Mouse (Mus musculus) lung, embryonic 15.5 days (tissue): Measurements from ENCODE around the gene Gpr88. TPM values are rescaled to one million over a fixed set of nuclear protein-coding genes. Genes with fewer than 3 reads are reported as not detected.

Experiments used
- ATAC-seq: fragments of 200-750 bp; cut with Nextera tagmentation; 2 replicates; pipeline ENCODE4 v1.8.0; 2017; ENCODE audit warnings: moderate number of reproducible peaks, borderline replicate concordance; ENCODE audit not compliant: low FRiP score, low TSS enrichment; ENCODE audit errors: extremely low read depth
- H3K27ac ChIP-seq: fragments of 300-500 bp; sonication (generic); 2 replicates; pipeline ENCODE4 v1.5.1; 2015; ENCODE audit warnings: moderate library complexity, mild to moderate bottlenecking, inconsistent platforms
- H3K27me3 ChIP-seq: fragments of 300-500 bp; sonication (generic); 2 replicates; pipeline ENCODE4 v1.6.1; 2015; ENCODE audit warnings: inconsistent platforms
- H3K36me3 ChIP-seq: fragments of 300-500 bp; sonication (generic); 2 replicates; pipeline ENCODE4 v1.6.1; 2015; ENCODE audit warnings: inconsistent platforms
- H3K4me1 ChIP-seq: fragments of 300-500 bp; sonication (generic); 2 replicates; pipeline ENCODE4 v1.6.1; 2015; ENCODE audit warnings: inconsistent platforms
- H3K4me2 ChIP-seq: fragments of 300-500 bp; sonication (generic); 2 replicates; pipeline ENCODE4 v1.6.1; 2015; ENCODE audit warnings: inconsistent platforms, mild to moderate bottlenecking, moderate library complexity
- H3K4me3 ChIP-seq: fragments of 300-500 bp; sonication (generic); 2 replicates; pipeline ENCODE4 v1.5.1; 2015; ENCODE audit warnings: mild to moderate bottlenecking, inconsistent platforms
- H3K9ac ChIP-seq: fragments of 300-500 bp; sonication (generic); 2 replicates; pipeline ENCODE4 v1.6.1; 2015; ENCODE audit warnings: inconsistent platforms
- H3K9me3 ChIP-seq: fragments of 300-500 bp; sonication (generic); 2 replicates; pipeline ENCODE4 v1.6.1; 2016; ENCODE audit warnings: inconsistent platforms
- WGBS: fragments of 180-500 bp; shearing (Covaris S2); methylation state at CpG from one replicate; pipeline ENCODE4 v1.1.7; 2015; 5-methylcytosine and 5-hydroxymethylcytosine counted together
- polyA plus RNA-seq: library from polyadenylated mRNA; unstranded; fragments of >200 nt; fragmentation: Nextera tagmentation; extraction: Ambion mirVana; gene quantifications from 2 replicates; pipeline ENCODE4 v1.2.1, GENCODE M21; 2015

Gene Gpr88
- polyA plus RNA-seq, 1 experiment from 2014 or later: 1.3 TPM

DNA sequence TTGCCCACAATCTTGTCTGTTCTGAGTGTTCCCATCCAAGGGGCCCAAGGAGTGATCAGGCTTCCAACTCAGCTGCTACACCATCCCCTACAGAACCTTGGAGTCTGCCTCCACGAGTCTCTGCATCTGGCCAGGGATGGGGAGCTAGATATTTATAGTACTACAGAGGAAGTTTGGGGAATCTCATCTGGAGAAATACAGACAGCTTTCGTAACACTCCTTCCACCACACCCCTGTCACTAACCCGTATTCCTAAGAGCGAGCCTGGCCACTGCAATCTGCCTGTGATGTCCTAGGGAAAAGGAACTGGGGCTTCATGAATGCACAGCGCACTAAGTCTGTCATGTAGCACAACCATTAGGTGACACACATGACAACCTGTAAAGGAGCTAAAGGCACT, 41.7 kb downstream of the Gpr88 start:
- peaks cover 7% of the 10 kb centered on the region; the same call in 1 of the 2 replicates for H3K4me1 ChIP-seq
- H3K36me3 ChIP-seq: no peaks in the 10 kb centered on the region
- H3K4me2 ChIP-seq: no peak overlapping the region
- ATAC-seq: peak; percentile 25
- H3K4me3 ChIP-seq: no peak overlapping the region
- H3K27me3 ChIP-seq: no peaks in the 10 kb centered on the region
- H3K27ac ChIP-seq: peak overlapping the region; percentile 68
- no peaks in the 10 kb centered on the region for H3K9me3 ChIP-seq
- WGBS: 54% methylated on average over 5 of the region's 5 CpGs
- no peak overlapping the region for H3K9ac ChIP-seq

DNA sequence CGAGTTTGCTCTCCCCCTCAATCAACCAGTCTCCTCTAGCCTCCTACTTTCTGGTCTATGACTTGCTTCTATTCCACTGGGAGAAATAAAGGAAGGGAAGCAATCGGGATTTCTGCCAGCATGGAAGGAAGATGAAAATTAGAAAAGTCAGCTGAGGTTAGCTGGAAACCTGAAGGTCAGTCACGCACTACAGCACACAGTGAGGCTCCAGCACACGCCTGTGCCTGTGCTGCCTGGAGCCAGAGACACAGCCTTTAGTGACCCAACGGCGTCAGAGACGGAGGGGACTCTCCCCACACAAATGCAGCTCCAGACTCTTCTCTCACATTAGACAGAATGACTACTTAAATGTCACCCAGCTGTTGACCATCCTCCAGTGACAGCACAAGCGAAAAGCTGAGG, 42.6 kb downstream of the Gpr88 start:
- peak; percentile 92 for ATAC-seq
- no peak overlapping the region for H3K4me3 ChIP-seq
- peak overlapping the region; percentile 68 for H3K27ac ChIP-seq
- no peaks in the 10 kb centered on the region for H3K36me3 ChIP-seq
- H3K4me2 ChIP-seq: no peak overlapping the region; the same call in 1 of the 2 replicates
- H3K4me1 ChIP-seq: peaks cover 15% of the 10 kb centered on the region
- no peaks in the 10 kb centered on the region for H3K9me3 ChIP-seq
- 45% methylated on average over 8 of the region's 8 CpGs for WGBS
- no peak overlapping the region for H3K9ac ChIP-seq
- no peaks in the 10 kb centered on the region for H3K27me3 ChIP-seq

DNA sequence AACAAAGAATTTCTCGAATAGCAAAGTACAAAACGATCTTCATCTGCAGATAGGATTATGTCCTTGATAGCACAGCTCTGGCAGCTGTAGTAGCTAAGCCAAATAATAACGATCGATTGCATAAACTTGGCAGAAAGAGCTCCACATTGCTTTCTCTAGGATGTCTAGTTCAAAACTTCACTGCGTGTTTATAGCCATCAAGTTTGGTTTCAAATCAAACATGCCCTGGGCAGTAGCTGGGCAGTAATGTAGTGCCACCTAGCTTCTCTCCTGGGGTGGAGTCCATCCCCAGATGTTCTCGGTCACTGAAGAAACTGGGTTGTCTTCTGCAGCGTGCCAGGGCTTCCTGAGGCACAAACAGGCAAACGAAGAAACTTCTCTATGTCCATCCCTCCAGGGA, 44.1 kb downstream of the Gpr88 start:
- no peak overlapping the region for H3K4me3 ChIP-seq
- no peak overlapping the region for H3K27ac ChIP-seq
- H3K9ac ChIP-seq: no peak overlapping the region
- H3K27me3 ChIP-seq: no peaks in the 10 kb centered on the region
- no peaks in the 10 kb centered on the region for H3K9me3 ChIP-seq
- H3K4me1 ChIP-seq: peaks cover 19% of the 10 kb centered on the region
- H3K4me2 ChIP-seq: no peak overlapping the region
- no peak for ATAC-seq
- 49% methylated on average over 8 of the region's 8 CpGs for WGBS
- H3K36me3 ChIP-seq: no peaks in the 10 kb centered on the region

DNA sequence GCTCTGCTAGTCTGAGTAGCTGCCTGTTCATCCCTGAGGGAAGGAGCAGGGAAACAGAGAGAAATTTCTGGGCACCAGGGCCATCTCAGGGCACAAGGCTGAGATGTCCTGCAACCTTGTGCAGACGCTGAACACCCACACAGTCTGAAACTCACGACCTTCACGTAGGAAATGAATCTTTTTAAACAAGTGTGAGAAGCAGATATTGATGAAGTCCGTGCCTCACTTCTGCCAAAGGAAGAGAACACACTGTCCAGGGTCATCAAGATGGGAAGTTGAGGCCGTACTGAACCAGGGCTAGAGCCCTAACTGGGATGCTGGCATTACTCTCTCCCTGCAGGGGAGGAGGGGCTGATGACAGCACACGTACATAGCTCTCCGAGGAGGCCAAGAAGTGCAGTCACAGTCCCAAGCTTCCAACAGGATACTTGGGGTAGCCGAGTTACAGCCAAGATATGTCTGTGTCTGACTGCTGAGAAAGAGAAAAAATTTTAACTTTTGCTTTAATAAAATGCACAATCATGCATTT, 46.9 kb downstream of the Gpr88 start:
- no peak overlapping the region for H3K4me2 ChIP-seq
- no peak for ATAC-seq
- peaks cover 19% of the 10 kb centered on the region for H3K4me1 ChIP-seq
- peak overlapping the region; percentile 88 for H3K27ac ChIP-seq
- no peaks in the 10 kb centered on the region for H3K9me3 ChIP-seq
- 39% methylated on average over 8 of the region's 8 CpGs for WGBS
- no peak overlapping the region for H3K4me3 ChIP-seq
- no peaks in the 10 kb centered on the region for H3K36me3 ChIP-seq
- no peak overlapping the region for H3K9ac ChIP-seq
- H3K27me3 ChIP-seq: no peaks in the 10 kb centered on the region

DNA sequence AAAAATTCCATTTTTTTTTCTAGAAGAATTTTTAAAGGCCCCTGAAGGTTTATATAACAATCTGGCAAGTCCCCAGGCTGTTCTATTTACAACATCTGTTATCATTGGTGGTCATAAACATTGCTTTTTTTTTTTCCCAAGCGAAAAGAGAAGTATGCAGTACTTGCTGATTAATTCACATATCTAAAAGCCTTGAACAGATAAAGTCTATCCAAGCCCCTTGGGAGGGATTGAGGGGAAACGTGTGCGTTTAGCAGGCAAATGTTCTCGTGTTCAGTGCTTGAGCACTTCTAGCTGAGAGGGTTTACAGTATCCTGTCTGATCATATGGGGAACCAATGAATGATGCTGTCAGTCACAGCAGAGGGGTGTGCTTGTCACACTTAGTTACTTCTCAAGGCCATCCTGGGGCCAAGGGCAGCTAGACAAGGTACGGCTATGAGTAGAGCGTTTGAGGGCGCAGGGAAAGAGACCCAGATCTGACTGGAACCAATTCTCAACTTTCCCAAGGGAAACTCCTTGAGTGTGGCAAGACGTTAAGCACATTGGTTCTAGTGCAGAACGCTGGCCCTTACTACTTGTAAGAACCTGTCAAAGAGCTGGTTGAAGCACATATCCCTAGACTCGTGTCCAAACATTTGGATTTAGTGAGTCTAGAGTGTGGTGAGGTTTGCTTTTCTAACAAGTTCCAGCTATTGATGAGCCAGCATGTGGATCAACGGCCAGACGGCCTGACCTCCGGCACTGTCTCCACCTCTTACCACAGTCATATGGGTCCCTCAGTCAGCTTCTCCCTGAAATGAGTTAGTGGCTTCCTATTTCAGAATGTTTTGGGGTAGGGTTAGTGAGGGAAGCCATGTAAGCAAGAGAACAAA, 47.7 kb downstream of the Gpr88 start:
- Histone ChIP-seq H3K4me2 (peak overlapping the region; percentile 8; the same call in 1 of the 2 replicates), H3K9ac (no peak overlapping the region), H3K36me3 (no peaks in the 10 kb centered on the region), H3K4me1 (peaks cover 13% of the 10 kb centered on the region), H3K27ac (peak overlapping the region; percentile 88), H3K9me3 (no peaks in the 10 kb centered on the region), H3K27me3 (no peaks in the 10 kb centered on the region), H3K4me3 (no peak overlapping the region)
- 38% methylated on average over 13 of the region's 13 CpGs for WGBS
- peak; percentile 75; the same call in 1 of the 2 replicates for ATAC-seq

DNA sequence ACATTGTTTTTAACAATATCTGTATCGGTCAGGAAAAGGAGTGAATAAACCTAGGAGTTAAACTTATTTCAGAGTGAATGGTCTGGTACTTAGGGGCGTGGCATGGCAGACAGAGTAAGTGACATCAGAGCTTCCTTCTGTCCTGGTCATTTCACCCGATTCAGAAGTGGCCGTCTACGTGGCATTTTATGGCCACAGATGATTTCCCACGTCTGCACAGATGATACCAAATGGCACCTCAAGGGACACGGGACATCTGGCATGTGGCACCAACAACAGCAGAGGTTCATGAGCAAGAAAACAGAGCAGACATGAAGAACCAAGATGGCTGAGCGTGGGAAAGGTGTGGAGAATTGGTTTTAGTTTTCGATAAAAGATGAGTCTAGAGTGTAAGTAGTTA, 48.7 kb downstream of the Gpr88 start:
- H3K27me3 ChIP-seq: no peaks in the 10 kb centered on the region
- no peak overlapping the region for H3K9ac ChIP-seq
- H3K4me1 ChIP-seq: peaks cover 13% of the 10 kb centered on the region
- no peaks in the 10 kb centered on the region for H3K9me3 ChIP-seq
- H3K4me3 ChIP-seq: no peak overlapping the region
- WGBS: 60% methylated on average over 9 of the region's 9 CpGs
- H3K36me3 ChIP-seq: no peaks in the 10 kb centered on the region
- ATAC-seq: no peak
- peak overlapping the region; percentile 88 for H3K27ac ChIP-seq
- H3K4me2 ChIP-seq: peak overlapping the region; percentile 8; the same call in 1 of the 2 replicates

DNA sequence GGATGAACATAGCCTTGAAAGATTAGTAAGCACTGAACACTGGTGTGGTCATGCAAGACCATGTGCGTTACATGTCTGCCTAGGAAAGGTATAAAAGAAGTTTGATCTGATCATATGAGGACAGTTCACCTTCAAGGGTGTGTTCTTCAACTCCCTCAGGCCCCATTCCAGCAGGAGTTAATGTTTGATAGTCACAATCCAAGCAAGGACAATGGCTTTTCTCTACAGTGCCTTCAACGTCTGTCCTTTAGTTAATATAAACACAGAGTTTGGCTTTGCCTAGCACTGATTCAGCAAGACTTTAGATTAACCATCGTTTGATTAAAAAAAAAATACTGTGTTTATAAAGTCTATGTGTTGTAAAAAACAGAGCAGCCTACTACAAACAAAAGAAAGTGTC, 49.4 kb downstream of the Gpr88 start:
- Histone ChIP-seq H3K9me3 (no peaks in the 10 kb centered on the region), H3K36me3 (no peaks in the 10 kb centered on the region), H3K27me3 (no peaks in the 10 kb centered on the region), H3K27ac (peak overlapping the region; percentile 88), H3K4me3 (no peak overlapping the region), H3K4me1 (peaks cover 13% of the 10 kb centered on the region), H3K4me2 (no peak overlapping the region), H3K9ac (no peak overlapping the region)
- 37% methylated on average over 3 of the region's 3 CpGs for WGBS
- ATAC-seq: no peak

DNA sequence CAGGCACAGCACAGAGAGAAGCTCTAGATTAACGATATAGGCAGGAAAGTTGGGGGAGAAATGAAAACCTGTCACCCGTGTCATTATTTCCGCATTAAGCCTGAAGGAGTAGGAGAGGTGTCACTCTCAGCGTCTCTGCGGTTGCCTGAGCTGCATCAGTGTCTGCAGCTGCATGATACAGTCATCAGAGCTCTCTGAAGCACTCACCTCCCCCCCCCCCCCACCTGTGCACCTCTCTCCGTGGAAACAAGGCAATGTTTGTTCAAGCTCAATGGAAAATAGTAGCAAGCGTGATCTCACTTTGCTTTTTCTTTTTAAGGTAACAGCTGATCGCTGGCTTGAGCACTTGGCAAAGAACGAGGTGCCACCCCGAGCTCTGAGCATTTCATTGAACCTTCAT, 53.2 kb downstream of the Gpr88 start:
- Histone ChIP-seq H3K9ac (no peak overlapping the region), H3K9me3 (no peaks in the 10 kb centered on the region), H3K4me2 (no peak overlapping the region), H3K4me1 (peaks cover 7% of the 10 kb centered on the region), H3K27me3 (no peaks in the 10 kb centered on the region), H3K36me3 (no peaks in the 10 kb centered on the region), H3K27ac (no peak overlapping the region), H3K4me3 (no peak overlapping the region)
- ATAC-seq: no peak
- WGBS: 47% methylated on average over 10 of the region's 10 CpGs

Other genes with a start within 250 kb of the Gpr88 start
- gene Slc30a7, start 246.1 kb downstream of the Gpr88 start, polyA plus RNA-seq: 31.0 and 34.1 TPM in 2 replicates
- 17.8 and 19.4 TPM in 2 replicates for gene Extl2, start 246.0 kb downstream of the Gpr88 start, polyA plus RNA-seq
- 94.4 and 106 TPM in 2 replicates for gene Vcam1, start 123.8 kb downstream of the Gpr88 start, polyA plus RNA-seq
- gene Cdc14a, start 170.5 kb upstream of the Gpr88 start, polyA plus RNA-seq: 7.4 and 8.3 TPM in 2 replicates